Mouse (Mus musculus) liver, postnatal 0 days (tissue): ENCODE results near the gene Usp2.

Experiments
- CTCF ChIP-seq: sonication (generic); IDR thresholded peaks from 2 replicates; pipeline ENCODE4 v1.5.1; 2016; ENCODE audit warnings: antibody characterized with exemption, low read depth
- EP300 ChIP-seq: IDR thresholded peaks from 2 replicates; pipeline ENCODE4 v1.6.1; 2016; ENCODE audit warnings: antibody characterized with exemption, low read depth, mild to moderate bottlenecking

DNA sequence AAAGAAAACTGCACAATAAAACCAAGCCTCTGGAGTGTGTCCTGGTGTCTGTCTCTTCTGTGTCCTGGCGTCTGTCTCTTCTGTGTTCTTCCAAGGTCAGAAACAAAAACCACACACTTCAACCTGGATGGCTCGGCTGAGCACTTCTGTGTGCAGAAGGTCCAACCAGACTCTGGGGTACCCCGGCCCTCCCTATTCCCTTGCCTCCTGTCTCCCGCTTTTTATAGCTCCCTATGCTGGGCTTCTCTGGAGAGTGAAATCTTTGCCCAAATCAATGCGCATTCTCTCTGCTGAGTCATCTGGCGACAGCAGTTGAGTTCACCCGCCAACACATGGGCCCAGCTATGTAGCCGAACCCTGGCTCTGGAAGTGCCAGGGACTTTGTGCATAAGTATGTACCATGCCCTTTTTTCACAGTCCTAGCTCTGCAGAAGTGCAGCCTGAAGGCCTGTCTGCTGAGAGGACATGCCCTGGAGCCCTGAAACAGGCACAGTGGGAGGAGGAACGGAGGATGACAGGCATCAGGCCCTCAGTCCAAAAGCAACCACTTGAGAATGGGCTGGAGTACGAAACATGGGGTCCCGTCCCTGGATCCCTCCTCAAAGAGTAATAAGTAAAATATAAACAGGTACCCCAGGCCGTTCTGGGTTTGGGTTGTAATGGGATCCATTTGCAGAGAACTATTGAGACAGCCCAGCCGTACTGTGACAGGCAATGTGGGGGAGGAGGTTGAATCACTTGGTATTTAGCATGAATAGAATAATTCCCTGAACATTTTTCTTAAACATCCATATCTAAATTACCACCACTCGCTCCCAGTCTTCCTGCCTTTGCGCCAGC lies 18.1 kb upstream of the Usp2 start:
- TF ChIP-seq CTCF (no peak), EP300 (no peak)
